Mouse (Mus musculus): ENCODE measurements around the gene Abr.

Gene Abr

GRCm38 (mm10) chr11:76562165-76562564, 59.9 kb downstream of the Abr start:
- DNase-seq: no peak

GRCm38 (mm10) chr11:76557837-76558236, 64.3 kb downstream of the Abr start:
- DNase-seq: no peak

GRCm38 (mm10) chr11:76548153-76548721, 73.9 kb downstream of the Abr start:
- DNase-seq: no peak

- no peak for DNase-seq
Observed at GRCm38 (mm10) chr11:76547420-76547819, 74.7 kb downstream of the Abr start.

- DNase-seq: no peak
Observed at GRCm38 (mm10) chr11:76546431-76546830, 75.7 kb downstream of the Abr start.

GRCm38 (mm10) chr11:76543300-76543699, 78.8 kb downstream of the Abr start:
- no peak for DNase-seq

GRCm38 (mm10) chr11:76540973-76541372, 81.1 kb downstream of the Abr start:
- DNase-seq: peak; percentile 75

GRCm38 (mm10) chr11:76537401-76537800, 84.7 kb downstream of the Abr start:
- DNase-seq: no peak

GRCm38 (mm10) chr11:76536576-76537354, 85.3 kb downstream of the Abr start:
- DNase-seq: peak; percentile 44

GRCm38 (mm10) chr11:76532001-76532400, 90.1 kb downstream of the Abr start:
- DNase-seq: no peak

- no peak for DNase-seq
Observed at GRCm38 (mm10) chr11:76530966-76531678, 91.0 kb downstream of the Abr start.

- DNase-seq: no peak
Observed at GRCm38 (mm10) chr11:76530168-76530935, 91.8 kb downstream of the Abr start.

- DNase-seq: no peak
Observed at GRCm38 (mm10) chr11:76529352-76530141, 92.6 kb downstream of the Abr start.

GRCm38 (mm10) chr11:76525646-76526351, 96.3 kb downstream of the Abr start:
- no peak for DNase-seq

GRCm38 (mm10) chr11:76524947-76525346, 97.2 kb downstream of the Abr start:
- DNase-seq: peak; percentile 73

GRCm38 (mm10) chr11:76523356-76523755, 98.8 kb downstream of the Abr start:
- no peak for DNase-seq

- no peak for DNase-seq
Observed at GRCm38 (mm10) chr11:76520889-76521288, 101.2 kb downstream of the Abr start.

- no peak for DNase-seq
Observed at GRCm38 (mm10) chr11:76518613-76519012, 103.5 kb downstream of the Abr start.

- DNase-seq: no peak
Observed at GRCm38 (mm10) chr11:76518125-76518524, 104.0 kb downstream of the Abr start.

GRCm38 (mm10) chr11:76516951-76517350, 105.2 kb downstream of the Abr start:
- no peak for DNase-seq

GRCm38 (mm10) chr11:76515123-76515522, 107.0 kb downstream of the Abr start:
- DNase-seq: no peak

GRCm38 (mm10) chr11:76510977-76511376, 111.1 kb downstream of the Abr start:
- no peak for DNase-seq

Data from kidney, postnatal 14 days (tissue).